Mouse (Mus musculus) heart, postnatal 14 days (tissue): Measurements from ENCODE around the gene Eef1akmt1. TPM values are rescaled to one million over a fixed set of nuclear protein-coding genes. Genes with fewer than 3 reads are reported as not detected.

Experiments used
- DNase-seq, 2 experiments: peaks; one replicate each; pipeline ENCODE4 v3.0.0; 2021 to 2022
- intact Hi-C: fragments of 180-260 bp; cut with DNase I; formaldehyde crosslinking; loops from one replicate; pipeline ENCODE4 v1.15.1; 2025
- total RNA-seq, 2 experiments: library from RNA; stranded (reverse); gene quantifications; 2 replicates each; pipeline ENCODE4 v1.2.3; 2021

Eef1akmt1 gene
- total RNA-seq, 2 experiments from 2014 or later = 29.6 to 31.6 TPM

DNA sequence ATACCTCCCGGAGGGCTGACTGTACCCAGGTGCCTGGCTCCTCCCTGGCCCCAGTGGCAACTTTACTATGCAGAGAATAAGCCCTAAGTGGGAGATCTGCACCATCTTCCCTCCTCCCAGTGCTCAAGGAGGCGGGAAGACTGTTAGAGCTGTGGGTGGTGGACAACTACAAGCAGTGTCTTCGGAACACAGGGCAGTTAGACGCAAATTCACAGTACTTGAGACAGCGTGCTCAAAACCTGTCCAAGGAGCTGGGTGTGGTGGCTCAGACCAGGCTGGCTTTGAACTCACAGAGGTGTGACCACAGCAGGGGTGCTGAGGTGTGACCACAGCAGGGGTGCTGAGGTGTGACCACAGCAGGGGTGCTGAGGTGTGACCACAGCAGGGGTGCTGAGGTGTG lies 17.0 kb downstream of the Eef1akmt1 start:
- intact Hi-C loops = no loop called here
- DNase-seq = no peak

DNA sequence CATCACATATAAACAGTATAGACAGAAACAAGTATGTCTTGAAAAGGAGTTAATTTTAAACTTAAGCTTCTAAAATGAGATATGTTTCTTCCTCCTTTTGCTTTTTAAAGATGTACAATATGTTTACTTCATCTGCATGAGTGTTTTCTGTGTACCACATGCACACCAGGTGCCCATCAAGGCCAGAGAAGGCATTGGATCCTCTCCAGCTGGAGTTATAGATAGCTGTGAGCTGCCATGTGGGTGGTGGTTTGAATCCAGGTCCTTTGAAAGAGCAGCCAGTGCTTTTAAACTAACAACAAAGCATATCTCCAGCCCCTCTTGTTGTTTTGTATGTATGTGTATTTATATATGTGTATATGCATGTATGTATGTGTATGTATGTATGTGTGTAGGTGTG lies 18.5 kb downstream of the Eef1akmt1 start:
- intact Hi-C loops = no loop called here
- DNase-seq = no peak

DNA sequence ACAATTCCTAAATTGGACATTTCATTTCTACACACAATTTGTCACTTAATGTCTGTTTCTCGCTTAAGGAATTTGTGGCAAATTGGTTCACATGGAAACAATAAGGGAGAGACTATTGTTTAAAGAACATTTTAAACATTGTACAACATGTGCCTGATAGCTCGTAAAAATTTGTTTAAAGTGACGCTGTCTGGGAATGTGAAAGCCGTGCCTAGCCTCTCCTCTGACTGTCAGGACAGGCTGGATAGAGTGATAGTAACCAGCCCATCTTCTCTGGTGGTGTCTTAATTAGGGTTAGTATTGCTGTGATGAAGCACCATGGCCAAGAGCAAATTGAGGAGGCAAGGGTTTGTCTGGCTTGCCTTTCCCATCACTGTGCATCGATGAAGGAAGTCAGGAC lies 24.4 kb downstream of the Eef1akmt1 start:
- no peak for DNase-seq
- intact Hi-C loops = no loop called here

DNA sequence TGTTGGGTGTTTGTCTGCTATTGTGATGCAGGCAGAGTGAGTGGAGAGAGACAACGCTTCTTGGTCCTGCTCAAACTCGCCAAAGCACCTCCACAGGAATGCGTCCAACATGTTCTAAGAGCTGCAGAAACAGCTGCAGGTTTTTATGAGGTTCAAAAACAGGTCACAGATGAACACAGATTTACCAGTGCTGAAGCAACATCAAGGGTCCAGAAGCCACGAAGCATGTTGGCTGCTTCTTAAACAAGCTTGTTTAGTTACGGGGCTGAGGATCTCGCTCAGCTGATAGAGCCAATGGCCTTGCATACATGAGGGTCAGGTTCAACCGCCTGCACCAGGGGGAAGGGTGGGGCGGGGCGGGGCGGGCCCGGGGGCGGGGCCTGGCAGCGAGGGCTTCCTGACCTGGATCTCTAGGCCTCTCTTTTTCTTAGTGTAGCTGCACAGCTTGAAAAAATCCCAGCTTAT lies 24.8 kb downstream of the Eef1akmt1 start:
- intact Hi-C loops = no loop called here
- no peak for DNase-seq

DNA sequence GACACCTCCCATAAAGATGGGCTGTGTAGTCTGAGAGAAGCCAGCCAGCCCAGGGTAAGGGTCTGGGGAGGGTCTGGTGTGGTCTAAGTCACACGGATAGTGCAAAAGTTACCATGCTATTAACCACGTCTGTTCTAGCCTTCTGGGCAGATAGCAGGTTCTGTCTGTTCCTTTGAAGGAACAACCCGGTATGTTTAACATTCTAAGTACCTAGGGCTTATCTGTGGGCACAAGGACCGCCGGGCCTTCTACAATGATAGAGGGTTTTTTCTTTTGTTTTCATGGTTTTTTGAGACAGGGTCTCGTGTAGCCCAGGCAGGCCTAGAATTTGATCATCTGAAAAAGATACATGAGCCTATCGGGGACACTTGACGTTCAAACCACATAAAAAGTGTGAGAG lies 25.3 kb downstream of the Eef1akmt1 start:
- no peak for DNase-seq
- intact Hi-C loops = no loop called here

DNA sequence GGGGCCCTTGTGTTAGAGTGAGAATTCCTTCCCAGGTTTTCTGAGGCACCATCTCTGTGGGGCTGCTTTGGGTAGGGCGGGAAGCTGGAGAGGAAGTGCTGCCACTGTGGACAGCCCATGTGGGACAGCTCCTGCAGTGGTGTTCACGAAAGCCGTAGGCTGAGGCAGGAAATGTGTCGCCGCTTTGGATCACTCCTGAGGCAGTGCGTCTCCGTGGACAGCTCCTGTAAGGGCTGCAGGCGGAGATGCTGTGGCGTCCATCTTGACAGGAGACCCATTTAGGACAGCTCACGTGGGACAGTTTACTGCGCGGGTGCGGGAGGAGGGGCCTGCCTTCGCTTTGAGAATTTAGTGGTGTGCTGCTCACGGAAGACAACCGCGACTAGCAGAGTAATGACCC lies 25.9 kb downstream of the Eef1akmt1 start:
- intact Hi-C loops = no loop called here
- no peak for DNase-seq

DNA sequence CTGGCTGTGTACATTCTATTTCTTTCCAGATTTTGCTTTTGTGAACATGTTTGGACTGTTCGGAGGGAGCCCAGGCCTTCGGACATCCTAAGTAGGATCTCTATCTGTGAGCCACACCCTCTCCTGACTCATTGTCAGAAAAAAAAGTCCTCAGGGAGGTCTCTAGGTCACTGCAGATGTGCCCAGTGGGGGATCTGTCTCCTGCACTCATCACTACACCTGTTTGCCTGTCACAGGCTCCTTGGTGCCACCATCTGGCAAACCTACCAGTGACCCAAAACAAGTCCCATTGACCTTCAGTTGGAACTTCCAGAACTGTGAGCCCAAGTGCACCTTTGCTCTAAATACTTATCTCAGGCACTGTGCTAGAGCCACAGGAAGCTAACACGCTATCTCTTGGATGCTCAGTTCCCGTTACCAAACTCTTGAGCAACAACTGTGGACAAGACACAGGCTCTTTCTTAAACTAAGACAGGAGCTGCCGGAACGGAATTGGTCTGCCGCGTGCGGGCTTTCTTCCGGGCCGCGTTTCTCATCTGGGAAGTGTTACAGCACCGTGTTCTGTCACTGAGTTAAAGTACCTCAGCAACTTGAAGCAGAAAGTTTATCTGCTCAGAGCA lies 27.9 kb downstream of the Eef1akmt1 start:
- DNase-seq = no peak

DNA sequence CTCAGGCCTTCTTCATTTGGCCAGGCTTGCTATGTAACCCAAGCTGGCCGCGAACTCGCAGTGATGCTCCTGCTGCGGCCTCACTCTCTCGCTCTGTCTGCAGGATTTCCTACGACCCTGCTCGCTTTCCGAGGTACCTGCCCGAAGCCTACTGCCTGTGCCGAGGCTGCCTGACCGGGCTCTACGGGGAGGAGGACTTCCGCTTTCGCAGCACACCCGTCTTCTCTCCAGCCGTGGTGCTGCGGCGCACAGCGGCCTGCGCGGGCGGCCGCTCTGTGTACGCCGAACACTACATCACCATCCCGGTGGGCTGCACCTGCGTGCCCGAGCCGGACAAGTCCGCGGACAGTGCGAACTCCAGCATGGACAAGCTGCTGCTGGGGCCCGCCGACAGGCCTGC lies 29.2 kb downstream of the Eef1akmt1 start:
- no peak for DNase-seq
- intact Hi-C loops = no loop called here

More for the DNA sequence above, 27.9 kb downstream of the Eef1akmt1 start:
- intact Hi-C loops = no loop called here

DNA sequence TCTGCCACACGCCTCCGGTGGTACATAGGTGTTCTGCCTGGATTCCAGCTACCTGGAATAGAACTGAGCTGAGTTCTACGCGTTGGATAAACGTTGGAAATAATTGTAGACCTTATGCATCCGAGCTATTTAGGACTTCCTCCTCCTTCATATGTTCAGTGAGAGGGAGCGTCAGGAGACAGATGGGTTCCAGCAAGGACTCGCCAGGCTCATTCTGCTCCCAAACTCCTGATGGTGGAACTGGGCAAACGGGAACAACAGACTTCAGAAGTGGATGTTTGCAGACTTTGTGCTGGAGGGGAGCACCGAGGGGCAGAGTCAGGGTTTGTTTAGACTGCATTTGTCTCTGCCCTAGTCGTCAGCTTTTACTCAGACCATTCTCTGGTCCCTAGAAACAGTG lies 30.7 kb downstream of the Eef1akmt1 start:
- DNase-seq = no peak
- intact Hi-C loops = no loop called here

DNA sequence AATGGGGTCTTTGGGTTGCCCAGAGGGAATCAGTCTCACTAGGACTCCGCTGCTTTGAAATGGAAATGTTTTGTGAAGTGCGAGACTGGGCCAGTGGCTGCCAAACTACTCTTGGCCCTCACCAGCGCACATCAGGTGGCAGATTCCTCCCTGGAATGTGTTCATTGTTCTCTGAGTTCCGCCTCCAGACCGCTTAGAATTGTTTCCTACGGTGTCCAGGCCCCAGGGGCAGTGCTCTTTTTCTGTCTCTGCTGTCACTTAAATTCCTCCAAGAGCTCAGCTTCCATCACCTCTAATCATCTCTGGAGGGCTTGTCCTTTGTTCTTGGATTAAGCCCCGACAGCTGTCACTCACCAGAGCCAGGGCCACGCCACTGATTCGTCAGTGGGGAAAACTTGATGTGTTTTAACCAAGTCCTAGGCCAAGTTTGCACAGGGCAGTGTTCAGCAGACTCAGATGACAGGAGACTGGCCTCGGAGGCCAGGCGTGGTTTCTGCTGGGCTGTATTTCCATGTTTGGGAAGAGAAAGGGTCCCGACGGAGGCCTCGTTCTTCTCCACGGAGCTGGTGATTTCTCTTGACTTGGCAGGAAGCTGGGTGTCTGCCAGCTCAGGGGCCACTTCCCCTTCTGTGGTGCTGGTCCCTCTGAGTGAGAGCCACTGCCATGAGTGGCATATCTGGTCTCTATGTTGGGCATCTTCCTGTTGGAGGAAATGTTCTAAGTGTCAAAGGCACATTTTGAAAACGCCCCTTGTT lies 34.0 kb downstream of the Eef1akmt1 start:
- DNase-seq = peak in 1 of 2 experiments; percentile 41
- intact Hi-C loops = loop anchor here (5.0 kb wide), 1 partner anchor 35 kb away; the partner anchor contains the start of gene Eef1akmt1

DNA sequence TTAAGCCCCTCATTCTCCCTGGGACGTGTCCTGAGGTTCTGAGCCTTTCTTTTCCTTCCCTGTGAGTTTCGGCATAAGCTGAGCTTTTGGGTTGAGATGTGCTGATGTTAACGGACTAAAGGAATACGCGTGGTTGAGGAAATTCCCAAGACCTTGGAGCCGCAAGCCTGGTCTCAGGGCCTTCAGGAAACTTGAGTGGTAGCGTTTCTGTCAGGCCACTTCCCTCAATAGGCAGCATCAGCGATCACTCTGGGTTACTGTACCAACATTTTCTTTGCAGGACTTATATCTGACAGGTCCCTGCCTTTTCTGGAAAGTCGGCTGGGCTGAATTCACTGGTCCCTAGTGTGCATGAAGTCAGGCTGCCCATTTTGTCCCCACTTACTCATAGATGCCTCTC lies 34.6 kb downstream of the Eef1akmt1 start:
- no peak for DNase-seq
- intact Hi-C loops = loop anchor here (5.0 kb wide), 1 partner anchor 35 kb away; the partner anchor contains the start of gene Eef1akmt1

DNA sequence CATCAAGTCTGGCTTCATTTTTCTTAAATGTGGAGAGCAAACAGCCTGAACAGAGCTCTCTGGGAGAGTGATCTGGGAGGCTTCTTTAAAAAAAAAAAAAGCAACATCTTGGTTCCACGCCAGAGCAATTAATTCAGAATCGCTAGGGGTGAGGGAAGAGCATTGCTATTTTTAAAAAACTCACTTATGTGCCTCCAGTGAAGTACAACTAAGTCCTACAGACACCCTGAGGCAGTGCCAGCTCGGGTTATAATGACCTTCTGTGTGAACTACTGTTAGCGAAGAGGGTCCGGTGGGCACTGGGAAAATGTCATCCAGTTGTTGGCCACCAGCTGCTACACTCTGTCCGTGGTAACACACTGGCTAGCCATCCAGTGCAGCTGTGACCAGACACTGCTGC lies 35.8 kb downstream of the Eef1akmt1 start:
- peak in 1 of 2 experiments; percentile 56 for DNase-seq
- intact Hi-C loops = loop anchor here (2.0 to 5.0 kb wide), 2 partner anchors 37 to 83 kb away; partner anchors contain the start of gene Eef1akmt1

DNA sequence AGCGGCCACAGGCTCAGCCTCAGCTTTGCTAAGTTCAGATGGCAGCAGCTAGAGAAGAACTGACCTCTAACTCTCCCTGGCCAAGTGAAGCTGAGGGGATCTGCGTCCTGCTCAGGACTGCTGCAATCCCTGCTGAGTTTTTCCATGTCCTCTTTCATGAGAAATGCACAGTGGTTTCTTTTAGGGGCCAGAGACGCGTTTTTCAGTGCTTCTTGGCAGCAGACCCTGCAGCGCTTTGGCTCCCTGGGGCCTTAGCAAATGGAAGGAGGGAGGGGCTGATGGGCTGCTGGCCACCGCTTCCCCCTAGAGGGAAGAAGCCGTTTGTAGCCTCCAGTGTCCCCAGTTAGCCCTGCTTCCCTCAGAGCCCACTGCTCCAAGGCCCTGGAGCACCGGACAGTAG lies 36.5 kb downstream of the Eef1akmt1 start:
- intact Hi-C loops = loop anchor here (2.0 to 5.0 kb wide), 2 partner anchors 37 to 84 kb away; partner anchors contain the start of gene Eef1akmt1
- peak; percentile 70 to 79 for DNase-seq

DNA sequence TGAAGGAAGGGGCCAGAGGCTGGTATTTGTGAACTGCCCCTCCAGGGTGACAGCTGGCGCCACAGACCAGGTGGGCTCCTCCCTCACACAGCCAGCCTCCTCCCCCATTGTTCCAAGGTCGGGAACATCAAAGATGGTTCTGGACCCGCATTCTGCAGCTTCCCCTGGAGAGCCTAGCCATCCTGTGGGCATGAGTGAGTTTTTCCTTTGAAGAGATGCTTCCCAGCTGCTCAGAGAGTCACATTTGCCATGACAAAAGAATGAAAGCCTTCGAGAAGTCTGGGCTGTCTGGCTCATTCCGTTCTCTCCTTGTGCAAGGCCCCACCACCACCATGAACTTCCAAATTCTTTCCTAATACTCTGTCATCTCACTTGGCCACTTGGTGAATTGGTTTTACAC lies 37.1 kb downstream of the Eef1akmt1 start:
- intact Hi-C loops = loop anchor here (2.0 kb wide), 1 partner anchor 84 kb away; no protein-coding TSS in a partner anchor
- no peak for DNase-seq

DNA sequence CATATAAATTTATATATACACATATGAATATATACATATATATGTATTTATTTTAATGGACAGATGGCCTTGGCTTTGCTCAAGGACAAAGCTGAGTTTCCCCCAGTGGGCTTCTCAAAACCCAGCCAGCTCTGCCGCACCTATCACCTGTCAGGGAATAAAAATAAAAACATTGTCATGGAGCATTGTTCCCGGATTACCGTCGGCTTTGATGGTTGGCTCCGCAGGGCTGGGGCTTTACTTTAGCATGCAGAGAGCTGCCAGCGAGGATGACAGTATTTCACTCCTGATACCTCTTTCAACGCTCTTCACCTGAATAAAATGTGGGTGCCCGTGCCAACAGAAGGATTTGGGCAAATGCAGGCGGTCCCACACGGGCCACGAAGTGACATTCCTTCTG lies 37.6 kb downstream of the Eef1akmt1 start:
- no peak for DNase-seq
- intact Hi-C loops = loop anchor here (2.0 kb wide), 1 partner anchor 85 kb away; no protein-coding TSS in a partner anchor

DNA sequence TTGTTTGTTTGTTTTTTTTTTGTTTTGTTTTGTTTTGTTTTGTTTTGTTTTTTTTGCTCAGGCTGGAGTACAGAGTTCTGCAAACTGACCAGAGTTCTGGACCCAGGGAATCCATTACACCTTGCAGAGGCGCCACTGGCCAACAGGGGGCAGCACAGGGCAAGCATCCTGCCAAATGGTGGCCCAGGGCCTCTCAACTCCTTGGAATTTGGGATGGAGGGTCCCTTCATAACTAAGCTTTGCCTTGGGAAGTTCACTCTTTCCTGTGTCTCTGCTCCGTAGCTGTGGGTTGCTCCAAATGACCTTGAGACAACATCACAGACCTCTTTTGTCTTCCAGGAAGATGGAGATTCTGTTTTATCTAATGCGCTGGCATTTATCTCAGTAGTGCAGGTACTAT lies 38.2 kb downstream of the Eef1akmt1 start:
- intact Hi-C loops = no loop called here
- DNase-seq = peak; percentile 68 to 80

DNA sequence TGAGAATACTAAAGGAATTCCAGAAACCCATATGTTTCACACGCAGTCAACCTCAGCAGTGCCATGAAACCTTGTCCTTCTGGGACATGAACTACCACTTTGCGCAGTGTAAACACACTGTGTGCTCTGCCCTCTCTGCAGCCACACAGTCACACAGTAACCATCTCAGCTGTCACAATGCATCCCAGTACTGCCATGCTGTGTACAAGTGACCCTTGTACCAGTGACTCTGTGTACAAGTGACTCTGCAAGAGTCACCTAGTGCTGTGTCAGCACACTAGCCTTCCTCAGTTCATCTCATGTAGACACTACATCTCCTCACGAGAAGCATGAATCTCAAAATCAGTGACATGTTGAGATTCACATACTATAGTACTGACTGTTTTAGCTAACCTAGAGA lies 38.8 kb downstream of the Eef1akmt1 start:
- no peak for DNase-seq
- intact Hi-C loops = no loop called here

DNA sequence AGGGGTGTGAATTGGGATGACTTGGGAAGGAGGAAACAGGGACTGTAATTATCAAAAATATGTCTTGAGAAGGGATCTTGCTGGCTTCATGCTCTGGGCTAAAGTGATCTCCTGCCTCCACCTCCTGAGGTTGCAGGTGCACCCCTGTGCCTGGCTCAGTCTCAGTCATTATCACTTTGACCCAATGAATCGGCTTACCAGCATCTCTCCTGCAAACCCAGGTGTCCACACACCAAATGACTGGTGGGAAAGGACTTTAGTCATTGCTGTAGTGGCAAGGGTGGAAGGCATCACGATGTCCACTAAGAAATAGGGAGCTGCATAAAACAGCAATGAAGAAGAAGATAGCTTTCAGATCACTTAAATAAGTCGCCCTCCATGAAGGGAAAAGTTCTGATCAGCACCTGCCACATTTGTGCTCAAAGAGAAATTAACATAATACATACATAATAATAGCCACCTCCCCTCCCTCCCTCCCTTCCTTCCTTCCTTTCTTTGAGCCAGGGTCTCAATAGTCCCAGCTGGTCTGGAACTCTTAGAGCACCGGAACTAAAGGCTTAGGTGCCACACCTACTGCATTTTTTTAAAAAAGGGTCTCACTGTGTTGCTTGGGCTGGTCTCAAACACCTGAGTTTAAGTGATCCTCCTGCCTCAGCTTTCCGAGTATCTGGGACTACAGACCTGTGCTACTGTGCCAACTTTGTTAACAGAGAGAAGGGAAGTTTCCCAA lies 41.5 kb downstream of the Eef1akmt1 start:
- intact Hi-C loops = loop anchor here (10.0 kb wide), 1 partner anchor 155 kb away; no protein-coding TSS in a partner anchor

DNA sequence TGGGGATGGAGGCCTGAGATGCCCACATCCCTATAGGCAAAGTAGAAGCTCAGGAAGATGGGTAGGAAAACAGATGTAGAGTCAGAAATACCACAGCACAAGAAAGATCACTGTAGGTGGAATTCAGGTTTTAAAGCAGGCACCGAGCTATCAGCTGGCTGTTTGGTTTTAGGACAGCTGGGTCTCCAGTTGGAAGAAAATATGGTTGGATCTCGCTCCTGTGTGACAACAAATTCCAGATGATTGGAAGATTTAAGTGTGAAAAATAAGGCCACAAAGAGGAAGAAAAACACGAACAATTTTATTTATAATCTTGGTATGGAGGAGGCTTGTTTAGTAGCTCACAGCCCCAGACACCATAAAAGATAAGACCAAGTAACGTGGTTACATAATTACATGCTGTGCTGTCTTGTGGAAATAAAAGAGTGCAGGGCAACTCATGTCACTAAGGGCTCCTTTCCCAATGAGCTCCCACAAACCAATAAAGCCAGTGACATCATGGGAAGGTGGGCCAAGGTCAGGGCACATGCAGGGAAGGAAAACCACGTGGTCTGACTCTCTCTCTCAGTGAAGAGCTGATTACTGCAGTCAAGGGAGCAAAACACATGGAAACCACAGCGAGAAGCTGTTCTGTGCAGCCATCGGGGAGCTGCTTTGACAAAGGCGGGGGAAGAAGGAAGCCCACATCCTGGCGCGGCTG lies 42.2 kb downstream of the Eef1akmt1 start:
- DNase-seq = peak; percentile 40 to 67
- intact Hi-C loops = loop anchor here (10.0 kb wide), 1 partner anchor 154 kb away; no protein-coding TSS in a partner anchor

More for the DNA sequence above, 41.5 kb downstream of the Eef1akmt1 start:
- DNase-seq = no peak

DNA sequence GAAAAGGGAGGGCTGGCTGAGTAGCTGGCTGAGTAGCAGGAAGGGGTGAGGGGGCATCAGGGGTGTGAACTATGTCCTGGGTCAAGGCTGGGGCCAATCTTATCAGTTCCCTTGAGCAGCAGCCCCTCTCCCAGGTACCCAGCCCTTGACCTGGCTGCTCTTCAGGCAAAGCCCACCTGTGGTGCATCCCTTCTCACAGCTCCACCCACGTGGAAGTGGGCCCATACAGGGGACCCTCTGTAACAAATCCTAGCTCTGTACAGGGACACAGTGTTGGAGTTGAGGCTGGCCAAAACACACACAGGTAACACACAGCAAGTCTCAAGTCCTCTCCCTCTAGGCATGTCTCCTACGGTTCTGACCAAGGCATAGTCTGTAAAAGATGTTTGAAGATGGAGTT lies 43.8 kb downstream of the Eef1akmt1 start:
- DNase-seq = no peak
- intact Hi-C loops = loop anchor here (10.0 kb wide), 1 partner anchor 153 kb away; no protein-coding TSS in a partner anchor
